17 mouse cellular contexts compared by ENCODE assay signal in genomic region chr2:65953726-65954340, GRCm38 (mm10).
DNase-seq lines count a peak whose midpoint lies in the region; ATAC-seq and TF ChIP-seq lines count a peak whose summit lies in the region.
"Had no signal": no experiment of that assay in that cellular context is flagged by ENCODE, and none has a peak within 500 bp of the region (broad histone marks: within the 10 kb centered on the region; RNA-seq: fewer than 3 reads in every experiment).

No protein-coding gene starts in this region.

- H3K27ac ChIP-seq in left cerebral cortex, adult 2 months = peak overlapping the region; percentile 82
- H3K27ac ChIP-seq in forebrain, embryonic 12.5 days = peak overlapping the region; percentile 71
- H3K27ac ChIP-seq in neural tube, embryonic 12.5 days = peak overlapping the region; percentile 50
- no peak overlapping the region for H3K27ac ChIP-seq in kidney, adult 2 months (ENCODE audit: insufficient read depth, low read depth, low read length)
- H3K27ac ChIP-seq: limb, embryonic 12.5 days; stomach, embryonic 15.5 days had no signal

- DNase-seq in left cerebral cortex, adult 2 months (ENCODE audit: extremely low spot score in 1 of 2, low spot score in 2 of 2) = no peak
- DNase-seq in left cerebral cortex, postnatal 25 days (ENCODE audit: low spot score in 2 of 2) = no peak
- peak; percentile 2 to 5 for DNase-seq in heart, postnatal 10 days
- DNase-seq in kidney, adult 2 months = no peak
- DNase-seq: adrenal gland, postnatal 36 days; cerebellum, adult 11-12 months; kidney, adult 11 months; layer of hippocampus, adult 9-11 months; lung, postnatal 14 days; right cerebral cortex, postnatal 14 days; thymus, postnatal 4 days had no signal

- TF ChIP-seq POLR2A in kidney, adult 2 months (IDR thresholded peaks at IDR 0.05; ENCODE audit: low read depth, low read length) = no peak

- WGBS in forebrain, embryonic 12.5 days = 68% methylated on average over 17 of the region's 17 CpGs
- 69% methylated on average over 17 of the region's 17 CpGs for WGBS in neural tube, embryonic 12.5 days
- 88% methylated on average over 17 of the region's 17 CpGs for WGBS in kidney, adult 2 months

- H3K36me3 ChIP-seq in forebrain, embryonic 12.5 days (replicated peaks) = peaks cover 6% of the 10 kb centered on the region
- H3K36me3 ChIP-seq in neural tube, embryonic 12.5 days = peaks cover 13% of the 10 kb centered on the region
- no peaks in the 10 kb centered on the region for H3K36me3 ChIP-seq in kidney, adult 2 months (ENCODE audit: control insufficient read depth, insufficient read depth, low read length)
- H3K36me3 ChIP-seq: stomach, embryonic 15.5 days had no signal

- H3K4me1 ChIP-seq in forebrain, embryonic 12.5 days = peaks cover 27% of the 10 kb centered on the region
- H3K4me1 ChIP-seq in neural tube, embryonic 12.5 days = peaks cover 31% of the 10 kb centered on the region
- no peaks in the 10 kb centered on the region for H3K4me1 ChIP-seq in kidney, adult 2 months (ENCODE audit: control insufficient read depth, insufficient read depth, low read length)
- H3K4me1 ChIP-seq: limb, embryonic 12.5 days; stomach, embryonic 15.5 days had no signal

- peak; percentile 37; the same call in 1 of the 2 replicates for ATAC-seq in forebrain, embryonic 12.5 days (ENCODE audit: low FRiP score)
- ATAC-seq in neural tube, embryonic 12.5 days (ENCODE audit: low FRiP score, low read depth) = no peak
- ATAC-seq in megakaryocyte progenitor cell, adult 5-6 weeks (replicated peaks; ENCODE audit: poor library complexity) = no peak

- H3K27me3 ChIP-seq in forebrain, embryonic 12.5 days = no peaks in the 10 kb centered on the region
- H3K27me3 ChIP-seq in neural tube, embryonic 12.5 days (replicated peaks) = no peaks in the 10 kb centered on the region
- no peaks in the 10 kb centered on the region for H3K27me3 ChIP-seq in kidney, adult 2 months (replicated peaks; ENCODE audit: control insufficient read depth, insufficient read depth, low read length)
- H3K27me3 ChIP-seq: limb, embryonic 12.5 days; stomach, embryonic 15.5 days had no signal

- intact Hi-C loops in left cerebral cortex, adult 2 months (cut with DNase I) = loop anchor here (5.0 kb wide), 1 partner anchor 107 kb away; the partner anchor contains the start of gene Csrnp3
- intact Hi-C loops in left cerebral cortex, postnatal 25 days (cut with DNase I) = no loop called here
- intact Hi-C loops in heart, postnatal 10 days (cut with DNase I) = no loop called here

- no peaks in the 10 kb centered on the region for H3K9me3 ChIP-seq in forebrain, embryonic 12.5 days
- H3K9me3 ChIP-seq in neural tube, embryonic 12.5 days = no peaks in the 10 kb centered on the region
- H3K9me3 ChIP-seq: limb, embryonic 12.5 days; stomach, embryonic 15.5 days had no signal

- H3K4me3 ChIP-seq in left cerebral cortex, adult 2 months = 0 out of 2 replicates have a peak overlapping the region, but pooled peaks have one; percentile 3
- H3K4me3 ChIP-seq in forebrain, embryonic 12.5 days (replicated peaks) = no peak overlapping the region
- no peak overlapping the region for H3K4me3 ChIP-seq in neural tube, embryonic 12.5 days
- no peak overlapping the region for H3K4me3 ChIP-seq in kidney, adult 2 months (ENCODE audit: insufficient read depth, low read depth, low read length)
- H3K4me3 ChIP-seq: limb, embryonic 12.5 days; myocyte; stomach, embryonic 15.5 days had no signal

- TF ChIP-seq CTCF in left cerebral cortex, adult 2 months (IDR thresholded peaks at IDR 0.05) = no peak
- TF ChIP-seq CTCF in kidney, adult 2 months (conservative IDR thresholded peaks at IDR 0.05; ENCODE audit: insufficient read depth, insufficient read length, low read depth, low read length) = no peak

- no peak overlapping the region for H3K9ac ChIP-seq in forebrain, embryonic 12.5 days
- H3K9ac ChIP-seq in neural tube, embryonic 12.5 days = no peak overlapping the region
- H3K9ac ChIP-seq: limb, embryonic 12.5 days; stomach, embryonic 15.5 days had no signal

- peak overlapping the region; percentile 8; the same call in 1 of the 2 replicates for H3K4me2 ChIP-seq in forebrain, embryonic 12.5 days
- H3K4me2 ChIP-seq in neural tube, embryonic 12.5 days (replicated peaks) = peak overlapping the region; percentile 23
- H3K4me2 ChIP-seq: limb, embryonic 12.5 days; stomach, embryonic 15.5 days had no signal

Comparison
In these comparisons a context has a peak if more than half of its experiments do, and no peak if none do; other contexts are left out.
1. DNase-seq: peak in heart, postnatal 10 days (2 of 2); none in left cerebral cortex, adult 2 months (0 of 2), left cerebral cortex, postnatal 25 days (0 of 2) and kidney, adult 2 months (single experiment).